Mouse (Mus musculus) heart, postnatal 0 days (tissue): ENCODE measurements around the gene Eps8. TPM values are rescaled to one million over a fixed set of nuclear protein-coding genes. Genes with fewer than 3 reads are reported as not detected.

Experiments
- ATAC-seq: fragments of 200-750 bp; cut with Nextera tagmentation; 2 replicates; pipeline ENCODE4 v1.8.0; 2017; ENCODE audit warnings: low read depth, moderate number of reproducible peaks, moderate library complexity; ENCODE audit not compliant: insufficient read depth
- DNase-seq: peaks from one replicate; pipeline ENCODE4 v3.0.0-alpha.2; 2016; ENCODE audit warnings: low spot score
- H3K27ac ChIP-seq: fragments of 300-500 bp; sonication (generic); 2 replicates; pipeline ENCODE4 v1.5.1; 2014; ENCODE audit warnings: low read depth, mild to moderate bottlenecking
- H3K27me3 ChIP-seq: fragments of 300-500 bp; sonication (generic); 2 replicates; pipeline ENCODE4 v1.6.1; 2014; ENCODE audit warnings: low read length, mixed read lengths; ENCODE audit not compliant: control insufficient read depth, insufficient read depth
- H3K36me3 ChIP-seq: fragments of 300-500 bp; sonication (generic); replicated peaks from 2 replicates; pipeline ENCODE4 v1.6.1; 2014; ENCODE audit warnings: low read length, mixed read lengths; ENCODE audit not compliant: control insufficient read depth, insufficient read depth
- H3K4me1 ChIP-seq: fragments of 300-500 bp; sonication (generic); 2 replicates; pipeline ENCODE4 v1.6.1; 2014; ENCODE audit warnings: antibody characterized with exemption; ENCODE audit not compliant: control insufficient read depth, insufficient read depth
- H3K4me2 ChIP-seq: fragments of 300-500 bp; sonication (generic); 2 replicates; pipeline ENCODE4 v1.6.1; 2014; ENCODE audit warnings: low read depth, mild to moderate bottlenecking, low read length, moderate library complexity
- H3K4me3 ChIP-seq: fragments of 300-500 bp; sonication (generic); 2 replicates; pipeline ENCODE4 v1.5.1; 2014; ENCODE audit warnings: low read depth, low read length
- H3K9ac ChIP-seq: fragments of 300-500 bp; sonication (generic); replicated peaks from 2 replicates; pipeline ENCODE4 v1.6.1; 2014; ENCODE audit warnings: low read depth, low read length, mixed read lengths
- H3K9me3 ChIP-seq: fragments of 300-500 bp; sonication (generic); replicated peaks from 2 replicates; pipeline ENCODE4 v1.6.1; 2016; ENCODE audit warnings: low read length; ENCODE audit not compliant: control insufficient read depth
- CTCF ChIP-seq: IDR thresholded peaks from 2 replicates; pipeline ENCODE4 v1.5.1; 2016; ENCODE audit warnings: antibody characterized with exemption, control low read depth, low read depth
- EP300 ChIP-seq: IDR thresholded peaks from 2 replicates; pipeline ENCODE4 v1.6.1; 2016; ENCODE audit warnings: antibody characterized with exemption, low read depth
- WGBS: fragments of 180-500 bp; shearing (Covaris S2); extraction: QIAGEN DNeasy Blood & Tissue Kit; methylation state at CpG from one replicate; pipeline ENCODE4 v1.1.7; 2014; 5-methylcytosine and 5-hydroxymethylcytosine counted together
- polyA plus RNA-seq: library from polyadenylated mRNA; unstranded; fragments of >200 nt; fragmentation: Nextera tagmentation; extraction: Ambion mirVana; gene quantifications from 2 replicates; pipeline ENCODE4 v1.2.1, GENCODE M21; 2015
- total RNA-seq: library from RNA; depleted of rRNA; stranded (reverse); fragments of >200 nt; gene quantifications from 2 replicates; pipeline ENCODE4 v1.2.3, GENCODE M21; 2014; ENCODE audit warnings: low replicate concordance

Gene Eps8
- total and polyA plus RNA-seq, 2 experiments from 2014 or later = 15.1 to 24.4 TPM

- Histone ChIP-seq H3K4me2 (no peak overlapping the region), H3K36me3 (no peaks in the 10 kb centered on the region), H3K27ac (no peak overlapping the region), H3K4me3 (no peak overlapping the region), H3K9ac (no peak overlapping the region), H3K27me3 (no peaks in the 10 kb centered on the region), H3K9me3 (no peaks in the 10 kb centered on the region), H3K4me1 (no peaks in the 10 kb centered on the region)
- ATAC-seq (no peak), DNase-seq (no peak)
- 52% methylated on average over 3 of the region's 3 CpGs for WGBS
- TF ChIP-seq CTCF = no peak
- TF ChIP-seq EP300 = no peak
These were observed 13.0 kb upstream of the Eps8 start for GRCm38 (mm10) chr6:137667665-137668064.

GRCm38 (mm10) chr6:137664936-137665335 lies 10.3 kb upstream of the Eps8 start:
- H3K27ac ChIP-seq = no peak overlapping the region

GRCm38 (mm10) chr6:137661583-137662365 lies 7.1 kb upstream of the Eps8 start:
- WGBS = 92% methylated on average over 23 of the region's 23 CpGs
- Histone ChIP-seq H3K4me2 (no peak overlapping the region), H3K9me3 (no peaks in the 10 kb centered on the region), H3K27me3 (no peaks in the 10 kb centered on the region), H3K4me3 (no peak overlapping the region), H3K36me3 (no peaks in the 10 kb centered on the region), H3K27ac (no peak overlapping the region), H3K4me1 (no peaks in the 10 kb centered on the region), H3K9ac (no peak overlapping the region)
- no peak for ATAC-seq
- no peak for DNase-seq
- TF ChIP-seq CTCF = no peak
- TF ChIP-seq EP300 = no peak

More at GRCm38 (mm10) chr6:137664936-137665335, 10.3 kb upstream of the Eps8 start:
- Histone ChIP-seq H3K4me1 (no peaks in the 10 kb centered on the region), H3K27me3 (no peaks in the 10 kb centered on the region), H3K4me3 (no peak overlapping the region), H3K4me2 (no peak overlapping the region), H3K9ac (no peak overlapping the region), H3K36me3 (no peaks in the 10 kb centered on the region), H3K9me3 (no peaks in the 10 kb centered on the region)
- 39% methylated on average over 3 of the region's 3 CpGs for WGBS
- TF ChIP-seq CTCF (no peak), EP300 (no peak)
- ATAC-seq (no peak), DNase-seq (no peak)

GRCm38 (mm10) chr6:137658426-137659088 lies 3.9 kb upstream of the Eps8 start:
- H3K27me3 ChIP-seq = no peaks in the 10 kb centered on the region
- no peak overlapping the region for H3K4me2 ChIP-seq
- no peak overlapping the region for H3K9ac ChIP-seq
- no peak for ATAC-seq
- H3K4me1 ChIP-seq = no peaks in the 10 kb centered on the region
- TF ChIP-seq EP300 = no peak
- TF ChIP-seq CTCF = peak; percentile 38
- no peak overlapping the region for H3K27ac ChIP-seq
- 70% methylated on average over 12 of the region's 12 CpGs for WGBS
- H3K4me3 ChIP-seq = no peak overlapping the region
- DNase-seq = no peak
- no peaks in the 10 kb centered on the region for H3K36me3 ChIP-seq
- H3K9me3 ChIP-seq = no peaks in the 10 kb centered on the region

- Histone ChIP-seq H3K4me3 (no peak overlapping the region), H3K36me3 (no peaks in the 10 kb centered on the region), H3K9ac (no peak overlapping the region), H3K27ac (no peak overlapping the region), H3K4me2 (no peak overlapping the region), H3K9me3 (no peaks in the 10 kb centered on the region), H3K27me3 (no peaks in the 10 kb centered on the region), H3K4me1 (no peaks in the 10 kb centered on the region)
- no peak for ATAC-seq
- 86% methylated on average over 6 of the region's 6 CpGs for WGBS
- DNase-seq = no peak
- TF ChIP-seq CTCF (no peak), EP300 (no peak)
These were observed 2.5 kb upstream of the Eps8 start for GRCm38 (mm10) chr6:137657203-137657602.
